ENCODE assay signal across 17 mouse cellular contexts in genomic region chr11:87247494-87247866, GRCm38 (mm10).
A peak's percentile ranks its signal among the peaks of the same experiment; 100 is the strongest.
DNase-seq lines count a peak whose midpoint lies in the region; ATAC-seq and TF ChIP-seq lines count a peak whose summit lies in the region.
"Had no signal": no experiment of that assay in that cellular context is flagged by ENCODE, and none has a peak within 500 bp of the region (broad histone marks: within the 10 kb centered on the region; RNA-seq: fewer than 3 reads in every experiment).

No protein-coding gene starts in this region.

- no peak overlapping the region for H3K4me2 ChIP-seq in embryonic facial prominence, embryonic 12.5 days (replicated peaks)
- H3K4me2 ChIP-seq in hindbrain, embryonic 13.5 days: no peak overlapping the region
- peak overlapping the region; percentile 50 for H3K4me2 ChIP-seq in heart, embryonic 12.5 days
- H3K4me2 ChIP-seq in stomach, postnatal 0 days (replicated peaks; ENCODE audit: low read depth): no peak overlapping the region
- H3K4me2 ChIP-seq: hindbrain, embryonic 12.5 days; limb, embryonic 13.5 days; midbrain, embryonic 11.5 days; stomach, embryonic 15.5 days had no signal

- H3K9me3 ChIP-seq in embryonic facial prominence, embryonic 12.5 days: no peaks in the 10 kb centered on the region
- no peaks in the 10 kb centered on the region for H3K9me3 ChIP-seq in embryonic facial prominence, embryonic 10.5 days
- H3K9me3 ChIP-seq in hindbrain, embryonic 13.5 days: no peaks in the 10 kb centered on the region
- no peaks in the 10 kb centered on the region for H3K9me3 ChIP-seq in hindbrain, embryonic 10.5 days
- no peaks in the 10 kb centered on the region for H3K9me3 ChIP-seq in heart, embryonic 12.5 days (replicated peaks)
- no peaks in the 10 kb centered on the region for H3K9me3 ChIP-seq in stomach, postnatal 0 days (ENCODE audit: control insufficient read depth, low read length)
- H3K9me3 ChIP-seq: hindbrain, embryonic 12.5 days; limb, embryonic 13.5 days; stomach, embryonic 15.5 days had no signal

- no peak overlapping the region for H3K4me3 ChIP-seq in embryonic facial prominence, embryonic 12.5 days
- no peak overlapping the region for H3K4me3 ChIP-seq in embryonic facial prominence, embryonic 10.5 days
- H3K4me3 ChIP-seq in hindbrain, embryonic 13.5 days: no peak overlapping the region
- H3K4me3 ChIP-seq in hindbrain, embryonic 10.5 days: no peak overlapping the region
- no peak overlapping the region for H3K4me3 ChIP-seq in heart, embryonic 12.5 days
- H3K4me3 ChIP-seq in stomach, postnatal 0 days (ENCODE audit: low read depth, low read length): no peak overlapping the region
- H3K4me3 ChIP-seq: hindbrain, embryonic 12.5 days; limb, embryonic 13.5 days; stomach, embryonic 15.5 days had no signal

- TF ChIP-seq EP300 in stomach, postnatal 0 days (optimal IDR thresholded peaks at IDR 0.05): no peak

- H3K27me3 ChIP-seq in embryonic facial prominence, embryonic 12.5 days: no peaks in the 10 kb centered on the region
- no peaks in the 10 kb centered on the region for H3K27me3 ChIP-seq in embryonic facial prominence, embryonic 10.5 days (replicated peaks; ENCODE audit: low read depth, poor library complexity, severe bottlenecking)
- no peaks in the 10 kb centered on the region for H3K27me3 ChIP-seq in hindbrain, embryonic 13.5 days
- no peaks in the 10 kb centered on the region for H3K27me3 ChIP-seq in hindbrain, embryonic 10.5 days (ENCODE audit: insufficient read depth, poor library complexity, severe bottlenecking)
- H3K27me3 ChIP-seq in heart, embryonic 12.5 days (replicated peaks): no peaks in the 10 kb centered on the region
- no peaks in the 10 kb centered on the region for H3K27me3 ChIP-seq in stomach, postnatal 0 days (ENCODE audit: control insufficient read depth, insufficient read depth, low read length)
- H3K27me3 ChIP-seq: hindbrain, embryonic 12.5 days; stomach, embryonic 15.5 days had no signal

- H3K27ac ChIP-seq in embryonic facial prominence, embryonic 12.5 days: no peak overlapping the region
- H3K27ac ChIP-seq in embryonic facial prominence, embryonic 10.5 days (replicated peaks): no peak overlapping the region
- peak overlapping the region; percentile 58 for H3K27ac ChIP-seq in hindbrain, embryonic 13.5 days
- no peak overlapping the region for H3K27ac ChIP-seq in hindbrain, embryonic 10.5 days
- peak overlapping the region; percentile 89 for H3K27ac ChIP-seq in heart, embryonic 12.5 days (ENCODE audit: poor library complexity, severe bottlenecking)
- H3K27ac ChIP-seq in stomach, postnatal 0 days (replicated peaks): no peak overlapping the region
- H3K27ac ChIP-seq: hindbrain, embryonic 12.5 days; limb, embryonic 13.5 days had no signal

- H3K9ac ChIP-seq in embryonic facial prominence, embryonic 12.5 days: no peak overlapping the region
- H3K9ac ChIP-seq in hindbrain, embryonic 13.5 days: no peak overlapping the region
- H3K9ac ChIP-seq in heart, embryonic 12.5 days: no peak overlapping the region
- no peak overlapping the region for H3K9ac ChIP-seq in stomach, postnatal 0 days (ENCODE audit: low read length)
- H3K9ac ChIP-seq: hindbrain, embryonic 12.5 days; limb, embryonic 13.5 days; stomach, embryonic 15.5 days had no signal

- TF ChIP-seq CTCF in stomach, postnatal 0 days (IDR thresholded peaks at IDR 0.05; ENCODE audit: low read depth): no peak

- no peak for DNase-seq in embryonic facial prominence, embryonic 10.5 days (ENCODE audit: low spot score)
- DNase-seq in hindbrain, embryonic 10.5 days (ENCODE audit: low spot score): no peak
- peak; percentile 64 for DNase-seq in brain, adult 2 months (ENCODE audit: low read depth, low spot score)
- no peak for DNase-seq in cerebellum, adult 18-20 months
- no peak for DNase-seq in stomach, postnatal 0 days (ENCODE audit: low spot score)
- DNase-seq: adrenal gland, adult 8-10 months; gastrocnemius, postnatal 10 days; kidney, postnatal 36 days; lung, postnatal 14 days had no signal

- H3K4me1 ChIP-seq in embryonic facial prominence, embryonic 12.5 days: peaks cover 5% of the 10 kb centered on the region; the same call in 1 of the 2 replicates
- 0 out of 2 replicates have a peak, but pooled peaks cover 8% of the 10 kb centered on the region for H3K4me1 ChIP-seq in embryonic facial prominence, embryonic 10.5 days
- H3K4me1 ChIP-seq in hindbrain, embryonic 13.5 days (replicated peaks): peaks cover 9% of the 10 kb centered on the region; the same call in 1 of the 2 replicates
- peaks cover 7% of the 10 kb centered on the region; the same call in 1 of the 2 replicates for H3K4me1 ChIP-seq in hindbrain, embryonic 10.5 days (replicated peaks)
- peaks cover 41% of the 10 kb centered on the region for H3K4me1 ChIP-seq in heart, embryonic 12.5 days (replicated peaks)
- H3K4me1 ChIP-seq in stomach, postnatal 0 days (replicated peaks; ENCODE audit: control insufficient read depth, insufficient read depth): no peaks in the 10 kb centered on the region
- H3K4me1 ChIP-seq: stomach, embryonic 15.5 days had no signal

- H3K36me3 ChIP-seq in embryonic facial prominence, embryonic 12.5 days: no peaks in the 10 kb centered on the region
- H3K36me3 ChIP-seq in embryonic facial prominence, embryonic 10.5 days (replicated peaks): no peaks in the 10 kb centered on the region
- no peaks in the 10 kb centered on the region for H3K36me3 ChIP-seq in hindbrain, embryonic 13.5 days
- H3K36me3 ChIP-seq in hindbrain, embryonic 10.5 days: 0 out of 2 replicates have a peak, but pooled peaks cover 7% of the 10 kb centered on the region
- no peaks in the 10 kb centered on the region for H3K36me3 ChIP-seq in heart, embryonic 12.5 days
- no peaks in the 10 kb centered on the region for H3K36me3 ChIP-seq in stomach, postnatal 0 days (ENCODE audit: control insufficient read depth, insufficient read depth, low read length)
- H3K36me3 ChIP-seq: hindbrain, embryonic 12.5 days; limb, embryonic 13.5 days; stomach, embryonic 15.5 days had no signal

- 0 out of 2 replicates have a peak, but pooled peaks have one; percentile 28 for ATAC-seq in embryonic facial prominence, embryonic 12.5 days (ENCODE audit: insufficient number of reproducible peaks, insufficient read depth, low FRiP score, low TSS enrichment)
- ATAC-seq in hindbrain, embryonic 13.5 days (ENCODE audit: low FRiP score): no peak
- ATAC-seq in heart, embryonic 12.5 days (ENCODE audit: insufficient number of reproducible peaks, low FRiP score): 0 out of 2 replicates have a peak, but pooled peaks have one; percentile 61
- ATAC-seq in stomach, postnatal 0 days (ENCODE audit: low FRiP score, low TSS enrichment): no peak
- ATAC-seq: intestine, embryonic 16.5 days had no signal

- 80% methylated on average over 5 of the region's 5 CpGs for WGBS in embryonic facial prominence, embryonic 12.5 days
- WGBS in embryonic facial prominence, embryonic 10.5 days: 82% methylated on average over 5 of the region's 5 CpGs
- WGBS in hindbrain, embryonic 13.5 days: 63% methylated on average over 5 of the region's 5 CpGs
- 74% methylated on average over 5 of the region's 5 CpGs for WGBS in hindbrain, embryonic 10.5 days
- WGBS in heart, embryonic 12.5 days: 32% methylated on average over 5 of the region's 5 CpGs
- WGBS in stomach, postnatal 0 days: 69% methylated on average over 5 of the region's 5 CpGs

Comparison
In these comparisons a context has a peak if more than half of its experiments do, and no peak if none do; other contexts are left out.
1. H3K27ac ChIP-seq: peak in hindbrain, embryonic 13.5 days (single experiment) and heart, embryonic 12.5 days (single experiment); none in embryonic facial prominence, embryonic 12.5 days (single experiment), embryonic facial prominence, embryonic 10.5 days (single experiment), hindbrain, embryonic 10.5 days (single experiment) and stomach, postnatal 0 days (single experiment).
2. ATAC-seq: peak in embryonic facial prominence, embryonic 12.5 days (single experiment) and heart, embryonic 12.5 days (single experiment); none in hindbrain, embryonic 13.5 days (single experiment) and stomach, postnatal 0 days (single experiment).